Mouse (Mus musculus): Measurements from ENCODE around the gene Klhl12.

DNA sequence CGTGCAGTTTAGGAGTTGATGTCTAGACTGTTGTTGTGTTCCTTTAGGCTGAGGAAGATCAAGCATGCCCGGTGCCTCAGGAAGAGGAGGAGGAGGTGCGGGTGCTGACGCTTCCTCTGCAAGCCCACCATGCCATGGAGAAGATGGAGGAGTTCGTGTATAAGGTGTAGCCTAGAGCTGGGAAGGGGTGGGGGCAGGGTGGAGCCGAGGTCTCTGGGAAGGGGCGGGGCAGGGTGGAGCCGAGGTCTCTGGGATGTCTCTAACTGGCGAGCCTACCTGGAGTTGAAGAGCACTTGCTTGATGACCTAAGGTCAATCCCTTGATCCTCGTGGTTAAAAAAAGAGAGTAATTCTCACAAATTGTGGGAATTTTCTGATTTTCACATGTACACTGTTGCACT lies 31.4 kb upstream of the Klhl12 start:
- TF ChIP-seq POLR2A (IDR thresholded peaks at IDR 0.05; ENCODE audit: borderline replicate concordance, low read depth, low read length) (no peak), CTCF (IDR thresholded peaks at IDR 0.05; ENCODE audit: low read depth, low read length) (no peak)
